Mouse (Mus musculus): ENCODE measurements around the gene Rnf220. TPM values are rescaled to one million over a fixed set of nuclear protein-coding genes. Genes with fewer than 3 reads are reported as not detected.

The Rnf220 gene
- polyA plus RNA-seq, 1 experiment from 2014 or later: 137 TPM

DNA sequence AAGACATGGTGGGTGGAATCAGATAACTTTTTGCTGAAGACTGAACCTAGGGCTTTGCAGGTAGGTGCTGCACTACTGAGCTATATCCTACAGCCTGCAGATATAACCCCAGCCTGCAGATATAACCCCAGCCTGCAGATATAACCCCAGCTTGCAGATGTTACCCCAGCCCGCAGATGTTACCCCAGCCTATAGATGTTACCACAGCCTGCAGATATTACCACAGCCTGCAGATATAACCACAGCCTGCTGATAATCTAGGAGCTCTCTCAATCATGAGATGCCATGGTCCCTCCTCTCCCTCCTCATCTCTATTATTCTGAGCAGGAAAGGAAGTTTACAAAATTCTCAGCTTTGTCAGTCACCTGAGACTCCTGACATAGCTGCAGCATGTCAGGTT lies 111.6 kb downstream of the Rnf220 start:
- Histone ChIP-seq H3K9me3 (replicated peaks; ENCODE audit: control insufficient read depth, low read length, poor library complexity, severe bottlenecking) (no peaks in the 10 kb centered on the region), H3K4me3 (ENCODE audit: low read depth, low read length) (no peak overlapping the region), H3K27me3 (ENCODE audit: control insufficient read depth, insufficient read depth, low read depth, low read length) (peaks cover 16% of the 10 kb centered on the region), H3K36me3 (ENCODE audit: control insufficient read depth, insufficient read depth, low read length) (no peaks in the 10 kb centered on the region), H3K27ac (ENCODE audit: low read length) (no peak overlapping the region), H3K4me2 (ENCODE audit: low read length) (no peak overlapping the region), H3K4me1 (ENCODE audit: control insufficient read depth, insufficient read depth, low read length) (0 out of 2 replicates have a peak, but pooled peaks cover 3% of the 10 kb centered on the region), H3K9ac (ENCODE audit: low read depth, low read length) (no peak overlapping the region)
- 92% methylated on average over 1 of the region's 1 CpGs for WGBS
- ATAC-seq: no peak

DNA sequence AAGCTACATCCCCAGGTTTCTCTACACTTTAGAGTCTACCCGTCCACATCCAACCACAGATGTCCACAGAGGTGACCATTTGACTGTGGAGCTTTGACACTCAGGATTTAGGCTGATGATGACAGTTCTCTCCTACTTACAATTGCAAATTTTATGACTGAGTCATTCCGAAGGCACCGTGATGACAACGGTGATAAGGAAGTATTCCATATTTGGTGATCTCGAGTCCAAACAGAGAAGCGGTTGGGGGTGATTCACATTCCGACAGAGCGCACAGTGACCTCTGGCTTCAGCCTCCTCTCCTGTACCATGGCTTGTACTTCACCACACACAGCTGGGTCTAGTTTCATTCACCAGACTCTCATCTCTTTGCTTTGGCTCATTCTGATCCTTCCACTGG lies 115.0 kb downstream of the Rnf220 start:
- Histone ChIP-seq H3K36me3 (ENCODE audit: control insufficient read depth, insufficient read depth, low read length) (no peaks in the 10 kb centered on the region), H3K27me3 (ENCODE audit: control insufficient read depth, insufficient read depth, low read depth, low read length) (peaks cover 20% of the 10 kb centered on the region; the same call in 1 of the 2 replicates), H3K4me3 (ENCODE audit: low read depth, low read length) (no peak overlapping the region), H3K9ac (ENCODE audit: low read depth, low read length) (no peak overlapping the region), H3K27ac (ENCODE audit: low read length) (no peak overlapping the region), H3K4me1 (ENCODE audit: control insufficient read depth, insufficient read depth, low read length) (no peaks in the 10 kb centered on the region), H3K4me2 (ENCODE audit: low read length) (no peak overlapping the region), H3K9me3 (replicated peaks; ENCODE audit: control insufficient read depth, low read length, poor library complexity, severe bottlenecking) (peaks cover 2% of the 10 kb centered on the region; the same call in 1 of the 2 replicates)
- ATAC-seq: no peak
- 89% methylated on average over 8 of the region's 8 CpGs for WGBS

DNA sequence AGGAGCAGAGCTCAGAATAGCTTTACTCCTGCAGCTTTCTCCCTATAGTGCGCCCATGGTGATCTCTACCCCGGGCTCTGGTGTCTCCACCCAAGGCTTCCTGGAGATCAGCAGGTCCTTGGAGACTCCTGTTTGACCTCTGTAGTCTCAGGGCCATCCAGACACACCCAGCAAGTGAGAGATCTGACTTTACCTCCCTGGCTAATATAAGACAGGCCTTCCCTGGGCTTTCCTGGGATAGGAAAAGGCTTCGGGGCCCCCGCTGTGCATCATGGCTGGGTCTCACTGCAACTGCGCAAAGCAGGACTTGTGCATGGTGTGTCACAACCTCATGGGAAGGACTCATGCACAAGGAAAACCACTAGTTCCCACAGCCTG lies 116.3 kb downstream of the Rnf220 start:
- WGBS: 91% methylated on average over 5 of the region's 5 CpGs
- peaks cover 18% of the 10 kb centered on the region for H3K27me3 ChIP-seq (ENCODE audit: control insufficient read depth, insufficient read depth, low read depth, low read length)

DNA sequence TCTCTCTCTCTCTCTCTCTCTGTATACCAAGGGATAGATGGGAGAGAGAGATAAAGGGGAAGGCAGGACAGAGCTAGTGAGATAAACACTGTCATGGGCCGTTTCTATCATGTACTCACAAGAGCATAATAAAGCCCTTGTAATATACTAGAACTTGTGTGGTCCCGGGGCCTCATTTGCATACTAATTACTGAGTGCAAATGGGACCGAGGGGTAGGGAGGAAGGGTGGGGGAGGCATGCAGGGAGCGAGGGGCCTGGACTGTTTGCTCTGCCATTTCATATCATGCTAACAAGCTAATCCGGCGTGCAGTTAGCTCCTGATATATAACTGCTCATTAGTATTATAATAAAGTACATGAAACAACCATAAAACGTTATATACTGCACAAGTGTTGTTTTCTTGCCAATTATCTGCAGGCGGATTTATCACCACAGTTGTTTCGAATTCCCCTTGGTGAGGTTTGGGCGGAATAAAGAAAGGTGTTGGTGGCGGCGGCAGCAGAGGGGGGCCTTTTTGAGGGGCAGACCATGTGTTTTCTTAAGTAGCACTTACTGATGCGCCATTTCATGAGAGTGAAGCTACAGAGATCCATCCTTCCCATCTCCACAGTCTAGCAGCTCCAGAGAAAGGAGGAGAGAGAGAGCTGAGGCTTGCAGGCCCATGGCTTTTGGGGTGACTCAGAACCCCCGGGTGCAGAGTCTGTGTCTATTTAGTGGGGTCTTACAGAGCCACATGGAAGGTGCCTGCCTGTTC lies 116.9 kb downstream of the Rnf220 start:
- Histone ChIP-seq H3K9me3 (replicated peaks; ENCODE audit: control insufficient read depth, low read length, poor library complexity, severe bottlenecking) (peaks cover 2% of the 10 kb centered on the region; the same call in 1 of the 2 replicates), H3K4me3 (ENCODE audit: low read depth, low read length) (no peak overlapping the region), H3K9ac (ENCODE audit: low read depth, low read length) (no peak overlapping the region), H3K27ac (ENCODE audit: low read length) (no peak overlapping the region), H3K4me2 (ENCODE audit: low read length) (no peak overlapping the region), H3K27me3 (ENCODE audit: control insufficient read depth, insufficient read depth, low read depth, low read length) (peaks cover 23% of the 10 kb centered on the region), H3K36me3 (ENCODE audit: control insufficient read depth, insufficient read depth, low read length) (no peaks in the 10 kb centered on the region), H3K4me1 (ENCODE audit: control insufficient read depth, insufficient read depth, low read length) (no peaks in the 10 kb centered on the region)
- WGBS: 37% methylated on average over 14 of the region's 14 CpGs
- ATAC-seq: no peak

More for the DNA sequence above, 116.3 kb downstream of the Rnf220 start:
- peaks cover 2% of the 10 kb centered on the region; the same call in 1 of the 2 replicates for H3K9me3 ChIP-seq (replicated peaks; ENCODE audit: control insufficient read depth, low read length, poor library complexity, severe bottlenecking)
- H3K9ac ChIP-seq (ENCODE audit: low read depth, low read length): no peak overlapping the region
- ATAC-seq: no peak
- H3K4me3 ChIP-seq (ENCODE audit: low read depth, low read length): no peak overlapping the region
- no peak overlapping the region for H3K4me2 ChIP-seq (ENCODE audit: low read length)
- no peak overlapping the region for H3K27ac ChIP-seq (ENCODE audit: low read length)
- no peaks in the 10 kb centered on the region for H3K36me3 ChIP-seq (ENCODE audit: control insufficient read depth, insufficient read depth, low read length)
- no peaks in the 10 kb centered on the region for H3K4me1 ChIP-seq (ENCODE audit: control insufficient read depth, insufficient read depth, low read length)

DNA sequence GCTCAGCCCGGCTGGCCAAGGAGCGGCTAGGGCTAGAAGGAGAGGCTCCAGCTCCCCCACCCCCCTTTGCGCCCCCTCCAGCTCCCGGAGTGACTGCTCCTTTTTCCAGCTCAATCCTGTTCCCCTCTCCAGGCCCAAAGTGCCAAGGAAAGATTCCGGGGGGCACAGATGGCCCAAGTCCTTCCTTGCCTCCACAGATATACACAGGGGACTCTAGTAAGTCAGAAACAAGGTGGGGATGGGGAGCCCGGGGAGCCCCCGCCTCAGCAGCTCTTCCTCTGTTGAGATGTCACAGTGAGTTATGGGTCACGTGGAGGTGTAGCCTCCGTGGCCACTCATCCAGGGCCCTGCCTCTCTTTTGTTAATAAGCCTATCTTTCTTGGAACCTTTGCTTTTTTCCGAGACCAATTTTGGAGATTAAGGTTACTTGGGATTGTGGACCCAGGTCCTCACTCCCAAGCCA lies 122.7 kb downstream of the Rnf220 start:
- Histone ChIP-seq H3K4me1 (ENCODE audit: control insufficient read depth, insufficient read depth, low read length) (peaks cover 17% of the 10 kb centered on the region), H3K27ac (ENCODE audit: low read length) (no peak overlapping the region), H3K9ac (ENCODE audit: low read depth, low read length) (0 out of 2 replicates have a peak overlapping the region, but pooled peaks have one; percentile 18), H3K27me3 (ENCODE audit: control insufficient read depth, insufficient read depth, low read depth, low read length) (peaks cover 36% of the 10 kb centered on the region), H3K4me2 (ENCODE audit: low read length) (peak overlapping the region; percentile 42), H3K36me3 (ENCODE audit: control insufficient read depth, insufficient read depth, low read length) (no peaks in the 10 kb centered on the region), H3K4me3 (ENCODE audit: low read depth, low read length) (no peak overlapping the region), H3K9me3 (replicated peaks; ENCODE audit: control insufficient read depth, low read length, poor library complexity, severe bottlenecking) (peaks cover 2% of the 10 kb centered on the region; the same call in 1 of the 2 replicates)
- ATAC-seq: peak; percentile 50; the same call in 1 of the 2 replicates
- 7% methylated on average over 10 of the region's 10 CpGs for WGBS

DNA sequence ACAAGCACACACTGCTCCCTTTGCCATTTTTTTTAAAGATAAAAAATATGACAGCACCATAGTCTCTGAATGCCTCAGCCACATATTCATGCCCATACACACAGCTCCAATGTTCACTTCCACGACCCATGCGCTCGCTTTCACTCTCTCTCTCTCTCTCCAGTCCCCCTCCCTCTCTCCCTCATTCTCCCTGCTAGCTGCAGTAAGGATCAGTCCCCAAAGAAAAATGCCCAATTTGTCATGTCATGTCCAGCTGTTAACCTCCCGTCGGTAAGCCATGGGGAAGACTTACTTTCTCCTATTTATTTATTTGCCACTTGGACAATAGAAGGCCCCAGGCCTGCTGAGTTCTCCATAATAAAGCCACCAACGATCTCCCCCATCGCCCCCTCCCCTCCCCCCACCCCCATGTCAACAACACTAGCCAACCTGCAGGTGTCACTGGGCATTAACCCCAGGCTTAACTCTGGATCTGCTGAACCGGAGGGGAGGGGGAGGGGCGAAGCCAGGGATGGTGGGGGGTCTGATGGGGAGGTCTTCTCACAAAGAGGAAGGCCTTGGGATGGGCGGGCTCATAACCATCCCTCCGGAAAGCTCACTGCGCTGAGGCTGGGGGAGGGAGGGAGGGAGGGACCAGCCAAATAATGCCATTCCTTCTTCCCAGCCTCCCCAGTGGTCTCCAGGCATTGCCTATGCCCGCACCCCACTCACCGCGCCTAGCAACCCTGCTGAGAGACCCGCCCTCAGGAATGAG lies 123.4 kb downstream of the Rnf220 start:
- 3% methylated on average over 14 of the region's 16 CpGs for WGBS
- Histone ChIP-seq H3K9me3 (replicated peaks; ENCODE audit: control insufficient read depth, low read length, poor library complexity, severe bottlenecking) (peaks cover 1% of the 10 kb centered on the region; the same call in 1 of the 2 replicates), H3K4me2 (ENCODE audit: low read length) (peak overlapping the region; percentile 42), H3K9ac (ENCODE audit: low read depth, low read length) (0 out of 2 replicates have a peak overlapping the region, but pooled peaks have one; percentile 18), H3K27me3 (ENCODE audit: control insufficient read depth, insufficient read depth, low read depth, low read length) (peaks cover 36% of the 10 kb centered on the region), H3K36me3 (ENCODE audit: control insufficient read depth, insufficient read depth, low read length) (no peaks in the 10 kb centered on the region), H3K4me1 (ENCODE audit: control insufficient read depth, insufficient read depth, low read length) (peaks cover 17% of the 10 kb centered on the region), H3K4me3 (ENCODE audit: low read depth, low read length) (no peak overlapping the region), H3K27ac (ENCODE audit: low read length) (no peak overlapping the region)
- ATAC-seq: peak; percentile 65

DNA sequence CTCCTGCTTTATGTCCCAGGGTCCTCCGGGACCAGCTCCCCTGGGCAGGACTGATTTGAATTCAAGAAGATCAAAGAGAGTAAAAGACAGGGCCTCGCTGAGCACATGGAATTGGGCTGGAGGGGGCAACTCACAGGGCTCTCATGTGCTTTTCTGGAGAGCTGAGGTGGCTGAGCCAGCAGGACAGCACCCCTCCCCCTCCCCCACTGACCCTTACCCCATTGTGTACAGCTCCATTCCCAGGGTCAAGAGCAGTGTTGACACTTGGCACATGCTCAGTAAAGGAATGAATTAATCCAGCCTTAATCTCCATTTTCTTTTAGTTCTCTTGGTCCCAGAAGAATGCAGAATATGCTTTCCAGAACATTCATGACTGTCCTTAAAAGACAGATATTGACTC lies 125.0 kb downstream of the Rnf220 start:
- Histone ChIP-seq H3K36me3 (ENCODE audit: control insufficient read depth, insufficient read depth, low read length) (no peaks in the 10 kb centered on the region), H3K9me3 (replicated peaks; ENCODE audit: control insufficient read depth, low read length, poor library complexity, severe bottlenecking) (no peaks in the 10 kb centered on the region), H3K4me1 (ENCODE audit: control insufficient read depth, insufficient read depth, low read length) (peaks cover 17% of the 10 kb centered on the region), H3K4me2 (ENCODE audit: low read length) (no peak overlapping the region), H3K4me3 (ENCODE audit: low read depth, low read length) (no peak overlapping the region), H3K27ac (ENCODE audit: low read length) (no peak overlapping the region), H3K27me3 (ENCODE audit: control insufficient read depth, insufficient read depth, low read depth, low read length) (peaks cover 40% of the 10 kb centered on the region), H3K9ac (ENCODE audit: low read depth, low read length) (no peak overlapping the region)
- WGBS: 15% methylated on average over 2 of the region's 2 CpGs
- no peak for ATAC-seq

DNA sequence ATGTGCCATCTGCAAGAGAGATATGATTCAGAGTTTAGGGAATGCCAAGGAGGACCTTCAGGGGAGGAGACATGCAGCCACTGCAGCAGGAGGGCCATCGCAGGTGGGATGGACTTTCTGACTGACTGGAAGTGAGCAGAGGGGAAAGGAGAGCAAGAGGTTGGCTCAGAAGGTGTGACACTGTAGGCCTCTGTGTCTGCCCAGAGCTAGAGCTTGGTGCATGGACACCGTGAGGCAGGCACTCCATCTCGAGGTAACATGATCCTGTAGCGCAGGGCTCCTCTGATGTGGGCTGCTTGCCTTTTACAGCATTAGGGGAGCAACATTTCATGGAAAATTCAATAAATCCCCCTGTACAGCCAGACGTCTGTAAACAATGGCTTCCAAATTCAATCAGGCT lies 126.5 kb downstream of the Rnf220 start:
- WGBS: 59% methylated on average over 5 of the region's 5 CpGs
- H3K4me2 ChIP-seq (ENCODE audit: low read length): no peak overlapping the region
- H3K9me3 ChIP-seq (replicated peaks; ENCODE audit: control insufficient read depth, low read length, poor library complexity, severe bottlenecking): no peaks in the 10 kb centered on the region
- peaks cover 40% of the 10 kb centered on the region for H3K27me3 ChIP-seq (ENCODE audit: control insufficient read depth, insufficient read depth, low read depth, low read length)
- H3K27ac ChIP-seq (ENCODE audit: low read length): no peak overlapping the region
- no peak overlapping the region for H3K4me3 ChIP-seq (ENCODE audit: low read depth, low read length)
- ATAC-seq: no peak
- H3K4me1 ChIP-seq (ENCODE audit: control insufficient read depth, insufficient read depth, low read length): peaks cover 17% of the 10 kb centered on the region
- no peak overlapping the region for H3K9ac ChIP-seq (ENCODE audit: low read depth, low read length)
- no peaks in the 10 kb centered on the region for H3K36me3 ChIP-seq (ENCODE audit: control insufficient read depth, insufficient read depth, low read length)

DNA sequence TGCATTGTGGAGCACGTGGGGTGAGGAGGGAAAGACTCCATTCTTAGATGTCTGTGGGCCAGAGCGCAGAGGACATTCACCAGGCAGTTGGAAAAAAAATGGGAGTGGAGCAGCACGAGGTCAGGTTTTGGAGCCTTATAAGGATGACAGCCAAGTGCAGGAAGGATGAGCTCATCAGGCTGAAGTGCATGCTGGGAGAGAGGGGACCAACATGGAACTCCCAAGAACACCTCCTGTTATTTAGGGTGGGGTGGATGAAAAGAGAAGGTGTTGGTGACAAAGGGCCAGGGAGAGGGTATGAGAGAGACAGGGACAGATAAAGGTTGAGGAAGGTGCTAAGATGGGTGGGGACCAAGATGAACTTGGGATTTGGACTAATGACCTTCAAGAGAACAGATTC lies 127.3 kb downstream of the Rnf220 start:
- Histone ChIP-seq H3K4me3 (ENCODE audit: low read depth, low read length) (no peak overlapping the region), H3K4me1 (ENCODE audit: control insufficient read depth, insufficient read depth, low read length) (peaks cover 17% of the 10 kb centered on the region), H3K27me3 (ENCODE audit: control insufficient read depth, insufficient read depth, low read depth, low read length) (peaks cover 33% of the 10 kb centered on the region), H3K9ac (ENCODE audit: low read depth, low read length) (no peak overlapping the region), H3K4me2 (ENCODE audit: low read length) (no peak overlapping the region), H3K36me3 (ENCODE audit: control insufficient read depth, insufficient read depth, low read length) (no peaks in the 10 kb centered on the region), H3K27ac (ENCODE audit: low read length) (no peak overlapping the region), H3K9me3 (replicated peaks; ENCODE audit: control insufficient read depth, low read length, poor library complexity, severe bottlenecking) (no peaks in the 10 kb centered on the region)
- WGBS: 88% methylated on average over 3 of the region's 3 CpGs
- no peak for ATAC-seq
